Mouse (Mus musculus): ENCODE results near the gene Prr3.
A peak's percentile ranks its signal among the peaks of the same experiment; 100 is the strongest.

GRCm38 (mm10) chr17:35994175-35994878 is 14.3 kb upstream of the Prr3 start:
- TF ChIP-seq CTCF (conservative IDR thresholded peaks at IDR 0.05 in 1 of 2, IDR thresholded peaks at IDR 0.05 in 1 of 2; ENCODE audit: low read depth in 2 of 2, low read length in 2 of 2) = no peak
- no peak for TF ChIP-seq CHD2 (IDR thresholded peaks at IDR 0.05; ENCODE audit: low read length)
- TF ChIP-seq SIN3A (IDR thresholded peaks at IDR 0.05; ENCODE audit: low read length) = peak; percentile 92
- TF ChIP-seq KAT2A (IDR thresholded peaks at IDR 0.05; ENCODE audit: insufficient replicate concordance, low read length) = no peak
- TF ChIP-seq HCFC1 (IDR thresholded peaks at IDR 0.05; ENCODE audit: low read depth, low read length) = peak; percentile 82
- TF ChIP-seq ETS1 (conservative IDR thresholded peaks at IDR 0.05; ENCODE audit: low read depth, low read length) = no peak
- no peak for TF ChIP-seq MAX (IDR thresholded peaks at IDR 0.05; ENCODE audit: low read length)
- no peak for TF ChIP-seq MYC (IDR thresholded peaks at IDR 0.05; ENCODE audit: low read depth, low read length)

Data from CH12.LX (cell line).